Mouse (Mus musculus) neural tube, embryonic 12.5 days (tissue): Measurements from ENCODE around the gene Spred2. TPM values are rescaled to one million over a fixed set of nuclear protein-coding genes. Genes with fewer than 3 reads are reported as not detected.
A peak's percentile ranks its signal among the peaks of the same experiment; 100 is the strongest.

Experiments
- ATAC-seq: fragments of 200-750 bp; cut with Nextera tagmentation; 2 replicates; pipeline ENCODE4 v1.8.0; 2017; ENCODE audit warnings: low read depth, mild to moderate bottlenecking, moderate TSS enrichment, moderate library complexity; ENCODE audit not compliant: low FRiP score
- H3K27ac ChIP-seq: fragments of 300-500 bp; sonication (generic); 2 replicates; pipeline ENCODE4 v1.5.1; 2016
- H3K27me3 ChIP-seq: fragments of 300-500 bp; sonication (generic); replicated peaks from 2 replicates; pipeline ENCODE4 v1.6.1; 2016; ENCODE audit warnings: mild to moderate bottlenecking
- H3K36me3 ChIP-seq: fragments of 300-500 bp; sonication (generic); 2 replicates; pipeline ENCODE4 v1.6.1; 2016; ENCODE audit warnings: mild to moderate bottlenecking
- H3K4me1 ChIP-seq: fragments of 300-500 bp; sonication (generic); 2 replicates; pipeline ENCODE4 v1.6.1; 2016
- H3K4me2 ChIP-seq: fragments of 300-500 bp; sonication (generic); replicated peaks from 2 replicates; pipeline ENCODE4 v1.6.1; 2016; ENCODE audit warnings: mild to moderate bottlenecking
- H3K4me3 ChIP-seq: fragments of 300-500 bp; sonication (generic); 2 replicates; pipeline ENCODE4 v1.5.1; 2016
- H3K9ac ChIP-seq: fragments of 300-500 bp; sonication (generic); 2 replicates; pipeline ENCODE4 v1.6.1; 2016; ENCODE audit warnings: mild to moderate bottlenecking
- H3K9me3 ChIP-seq: fragments of 300-500 bp; sonication (generic); 2 replicates; pipeline ENCODE4 v1.6.1; 2016; ENCODE audit warnings: mild to moderate bottlenecking
- WGBS: fragments of 180-500 bp; shearing (Covaris S2); methylation state at CpG from one replicate; pipeline ENCODE4 v1.1.7; 2016; 5-methylcytosine and 5-hydroxymethylcytosine counted together
- polyA plus RNA-seq: library from polyadenylated mRNA; unstranded; fragments of >200 nt; fragmentation: Nextera tagmentation; extraction: Ambion mirVana; gene quantifications from 2 replicates; pipeline ENCODE4 v1.2.1, GENCODE M21; 2016

Gene Spred2
- polyA plus RNA-seq, 1 experiment from 2014 or later, result 5.7 TPM

- Histone ChIP-seq H3K27me3 (no peaks in the 10 kb centered on the region), H3K36me3 (no peaks in the 10 kb centered on the region), H3K9ac (no peak overlapping the region), H3K9me3 (no peaks in the 10 kb centered on the region), H3K4me1 (peaks cover 9% of the 10 kb centered on the region; the same call in 1 of the 2 replicates), H3K4me2 (no peak overlapping the region), H3K4me3 (no peak overlapping the region), H3K27ac (no peak overlapping the region)
- 83% methylated on average over 14 of the region's 14 CpGs for WGBS
- ATAC-seq, result no peak
These were observed 55.2 kb downstream of the Spred2 start for GRCm38 (mm10) chr11:19979338-19979737.

DNA sequence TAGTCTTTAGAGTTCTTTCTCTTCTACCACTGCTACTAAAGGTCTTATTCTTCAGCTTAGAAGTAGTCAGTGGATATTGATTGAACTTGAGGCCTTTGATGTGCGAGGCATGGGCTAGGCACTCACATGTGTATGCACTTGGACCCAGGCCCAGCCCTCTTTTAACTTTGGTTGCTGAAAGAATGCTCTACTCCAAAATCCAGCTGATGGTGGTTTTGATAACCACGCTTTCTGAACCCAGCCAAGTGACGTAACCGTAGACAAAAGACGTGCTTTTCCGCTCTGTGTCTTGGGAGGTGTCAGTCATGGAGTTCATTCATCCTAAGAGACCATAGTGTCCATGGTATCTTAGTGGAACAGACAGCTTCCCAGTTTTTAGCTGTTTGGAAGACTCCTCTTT, 57.9 kb downstream of the Spred2 start:
- no peaks in the 10 kb centered on the region for H3K36me3 ChIP-seq
- ATAC-seq, result no peak
- H3K9me3 ChIP-seq, result no peaks in the 10 kb centered on the region
- H3K4me2 ChIP-seq, result no peak overlapping the region
- no peak overlapping the region for H3K9ac ChIP-seq
- peaks cover 23% of the 10 kb centered on the region for H3K4me1 ChIP-seq
- no peaks in the 10 kb centered on the region for H3K27me3 ChIP-seq
- H3K27ac ChIP-seq, result no peak overlapping the region
- no peak overlapping the region for H3K4me3 ChIP-seq
- 86% methylated on average over 6 of the region's 6 CpGs for WGBS

DNA sequence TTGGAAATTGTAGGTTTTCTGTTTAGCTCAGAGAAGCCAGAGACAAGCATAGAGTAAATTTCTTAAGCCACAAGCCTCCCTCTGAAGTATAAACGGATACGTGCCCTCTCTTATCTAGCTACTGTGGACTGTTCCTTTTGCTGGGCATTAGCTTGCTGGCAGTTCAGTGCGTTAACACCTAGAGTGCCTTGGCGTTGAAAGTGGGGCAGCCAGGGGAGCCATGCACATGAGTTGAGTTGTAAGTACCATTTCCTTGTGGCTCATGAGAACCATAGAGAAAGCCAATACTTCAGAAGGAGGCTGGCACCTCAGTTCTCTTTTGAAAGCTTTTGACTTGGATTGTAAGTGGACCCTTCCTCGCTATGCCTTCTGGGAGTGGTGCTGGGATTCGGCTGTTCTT, 58.6 kb downstream of the Spred2 start:
- Histone ChIP-seq H3K9me3 (no peaks in the 10 kb centered on the region), H3K27me3 (no peaks in the 10 kb centered on the region), H3K9ac (no peak overlapping the region), H3K36me3 (no peaks in the 10 kb centered on the region), H3K4me3 (no peak overlapping the region), H3K27ac (no peak overlapping the region), H3K4me2 (no peak overlapping the region), H3K4me1 (peaks cover 30% of the 10 kb centered on the region)
- 77% methylated on average over 6 of the region's 6 CpGs for WGBS
- ATAC-seq, result no peak

GRCm38 (mm10) chr11:19983298-19983697, 59.1 kb downstream of the Spred2 start:
- Histone ChIP-seq H3K9me3 (no peaks in the 10 kb centered on the region), H3K9ac (no peak overlapping the region), H3K27ac (no peak overlapping the region), H3K27me3 (no peaks in the 10 kb centered on the region), H3K4me3 (no peak overlapping the region), H3K4me2 (no peak overlapping the region), H3K4me1 (peaks cover 33% of the 10 kb centered on the region), H3K36me3 (no peaks in the 10 kb centered on the region)
- ATAC-seq, result no peak
- WGBS, result 42% methylated on average over 4 of the region's 4 CpGs

- no peaks in the 10 kb centered on the region for H3K27me3 ChIP-seq
- no peak for ATAC-seq
- no peaks in the 10 kb centered on the region for H3K9me3 ChIP-seq
- 83% methylated on average over 9 of the region's 9 CpGs for WGBS
- no peak overlapping the region for H3K9ac ChIP-seq
- no peak overlapping the region for H3K4me3 ChIP-seq
- H3K4me2 ChIP-seq, result no peak overlapping the region
- H3K27ac ChIP-seq, result no peak overlapping the region
- H3K4me1 ChIP-seq, result peaks cover 36% of the 10 kb centered on the region
- no peaks in the 10 kb centered on the region for H3K36me3 ChIP-seq
These were observed 59.9 kb downstream of the Spred2 start for GRCm38 (mm10) chr11:19984029-19984428.

GRCm38 (mm10) chr11:19985283-19985854, 61.2 kb downstream of the Spred2 start:
- 59% methylated on average over 5 of the region's 5 CpGs for WGBS
- peaks cover 38% of the 10 kb centered on the region for H3K4me1 ChIP-seq
- H3K4me3 ChIP-seq, result no peak overlapping the region
- no peaks in the 10 kb centered on the region for H3K27me3 ChIP-seq
- ATAC-seq, result no peak
- H3K4me2 ChIP-seq, result no peak overlapping the region
- H3K9ac ChIP-seq, result no peak overlapping the region
- H3K9me3 ChIP-seq, result no peaks in the 10 kb centered on the region
- no peaks in the 10 kb centered on the region for H3K36me3 ChIP-seq
- no peak overlapping the region for H3K27ac ChIP-seq

GRCm38 (mm10) chr11:19986443-19986861, 62.3 kb downstream of the Spred2 start:
- H3K9me3 ChIP-seq, result no peaks in the 10 kb centered on the region
- no peak overlapping the region for H3K9ac ChIP-seq
- peak overlapping the region; percentile 42 for H3K4me2 ChIP-seq
- peak; percentile 52; the same call in 1 of the 2 replicates for ATAC-seq
- 0% methylated on average over 1 of the region's 1 CpGs for WGBS
- no peak overlapping the region for H3K4me3 ChIP-seq
- no peaks in the 10 kb centered on the region for H3K27me3 ChIP-seq
- peaks cover 38% of the 10 kb centered on the region for H3K4me1 ChIP-seq
- no peaks in the 10 kb centered on the region for H3K36me3 ChIP-seq
- H3K27ac ChIP-seq, result no peak overlapping the region

GRCm38 (mm10) chr11:19986871-19987755, 62.9 kb downstream of the Spred2 start:
- peak overlapping the region; percentile 42 for H3K4me2 ChIP-seq
- no peak overlapping the region for H3K9ac ChIP-seq
- H3K27ac ChIP-seq, result no peak overlapping the region
- peak; percentile 51 for ATAC-seq
- WGBS, result 5% methylated on average over 17 of the region's 17 CpGs
- H3K4me1 ChIP-seq, result peaks cover 38% of the 10 kb centered on the region
- H3K36me3 ChIP-seq, result no peaks in the 10 kb centered on the region
- H3K9me3 ChIP-seq, result no peaks in the 10 kb centered on the region
- H3K27me3 ChIP-seq, result no peaks in the 10 kb centered on the region
- no peak overlapping the region for H3K4me3 ChIP-seq

- Histone ChIP-seq H3K36me3 (no peaks in the 10 kb centered on the region), H3K27ac (no peak overlapping the region)
- ATAC-seq, result no peak
These were observed 63.5 kb downstream of the Spred2 start for GRCm38 (mm10) chr11:19987756-19988091.

DNA sequence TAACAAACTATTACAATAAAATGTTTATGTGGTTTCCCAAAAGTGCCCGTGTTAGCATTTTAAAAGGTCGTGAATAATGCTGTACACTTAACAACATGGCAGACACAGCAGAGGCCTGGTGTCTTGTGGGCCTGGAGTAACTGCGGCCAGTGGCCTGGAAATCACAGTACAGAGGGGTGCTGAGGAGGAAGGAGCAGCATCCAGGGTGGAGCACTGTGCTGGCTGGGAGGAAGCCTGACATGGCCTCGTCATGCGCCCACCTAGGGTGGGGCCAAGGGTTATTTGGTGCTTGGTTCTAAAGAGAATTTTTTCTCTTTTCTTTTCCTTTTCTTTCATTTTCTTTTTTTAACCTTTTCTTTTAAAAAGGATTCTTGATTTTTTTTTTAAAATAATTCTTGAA, 64.0 kb downstream of the Spred2 start:
- H3K4me1 ChIP-seq, result peaks cover 37% of the 10 kb centered on the region
- 27% methylated on average over 5 of the region's 5 CpGs for WGBS

More at GRCm38 (mm10) chr11:19987756-19988091, 63.5 kb downstream of the Spred2 start:
- no peaks in the 10 kb centered on the region for H3K9me3 ChIP-seq
- no peak overlapping the region for H3K9ac ChIP-seq
- H3K27me3 ChIP-seq, result no peaks in the 10 kb centered on the region
- 5% methylated on average over 9 of the region's 9 CpGs for WGBS
- no peak overlapping the region for H3K4me3 ChIP-seq
- H3K4me1 ChIP-seq, result peaks cover 42% of the 10 kb centered on the region
- H3K4me2 ChIP-seq, result 0 out of 2 replicates have a peak overlapping the region, but pooled peaks have one; percentile 42

GRCm38 (mm10) chr11:19988631-19989030, 64.5 kb downstream of the Spred2 start:
- Histone ChIP-seq H3K9ac (no peak overlapping the region), H3K4me2 (no peak overlapping the region), H3K9me3 (no peaks in the 10 kb centered on the region), H3K27ac (no peak overlapping the region), H3K27me3 (no peaks in the 10 kb centered on the region), H3K4me3 (no peak overlapping the region), H3K36me3 (no peaks in the 10 kb centered on the region), H3K4me1 (peaks cover 36% of the 10 kb centered on the region)
- ATAC-seq, result no peak
- 58% methylated on average over 6 of the region's 6 CpGs for WGBS

More for the DNA sequence above, 64.0 kb downstream of the Spred2 start:
- no peak overlapping the region for H3K9ac ChIP-seq
- no peaks in the 10 kb centered on the region for H3K9me3 ChIP-seq
- no peak for ATAC-seq
- H3K36me3 ChIP-seq, result no peaks in the 10 kb centered on the region
- H3K27ac ChIP-seq, result no peak overlapping the region
- no peak overlapping the region for H3K4me2 ChIP-seq
- H3K4me3 ChIP-seq, result no peak overlapping the region
- no peaks in the 10 kb centered on the region for H3K27me3 ChIP-seq

DNA sequence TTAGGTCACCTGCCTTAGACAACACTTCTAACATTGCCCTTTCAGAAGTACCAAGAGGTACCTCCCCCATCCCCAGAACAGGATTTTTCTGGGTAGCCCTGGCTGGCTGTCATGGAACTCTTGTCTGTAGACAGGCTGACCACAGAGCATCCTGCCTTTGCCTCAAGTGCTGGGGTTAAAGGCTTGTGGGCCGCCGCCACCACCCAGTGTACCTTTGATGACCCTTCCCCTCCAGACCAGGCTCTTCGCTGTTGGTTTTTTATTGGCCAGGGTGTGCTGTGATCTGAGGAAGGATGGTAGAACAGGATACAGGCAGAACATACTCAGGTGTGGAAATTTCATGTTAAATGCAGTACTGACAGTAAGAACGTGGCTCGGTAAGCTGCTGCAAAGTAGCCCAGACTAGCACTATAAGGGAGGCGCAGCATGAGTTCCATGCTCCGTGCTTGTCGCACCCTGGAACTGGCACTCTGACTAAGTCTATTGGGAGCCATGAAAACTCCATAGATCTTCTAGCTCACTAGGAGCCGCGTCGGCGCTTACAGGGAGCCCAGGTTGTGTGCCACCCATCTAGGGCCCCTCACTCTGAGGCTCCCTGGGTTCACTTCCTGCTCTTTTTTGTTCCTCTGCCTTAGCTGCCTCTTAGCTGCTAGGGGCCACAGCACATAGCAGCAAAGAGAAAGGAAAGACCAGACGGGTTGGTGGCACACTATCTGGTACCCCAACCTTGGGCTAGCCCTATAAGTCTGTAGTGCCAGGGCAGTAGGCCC, 65.2 kb downstream of the Spred2 start:
- H3K27ac ChIP-seq, result no peak overlapping the region
- H3K9me3 ChIP-seq, result no peaks in the 10 kb centered on the region
- H3K4me1 ChIP-seq, result peaks cover 36% of the 10 kb centered on the region
- no peak overlapping the region for H3K4me3 ChIP-seq
- H3K36me3 ChIP-seq, result no peaks in the 10 kb centered on the region
- no peak overlapping the region for H3K4me2 ChIP-seq
- no peaks in the 10 kb centered on the region for H3K27me3 ChIP-seq
- WGBS, result 83% methylated on average over 13 of the region's 13 CpGs
- ATAC-seq, result no peak
- no peak overlapping the region for H3K9ac ChIP-seq
